Mouse (Mus musculus) kidney, adult 18-20 months (tissue): ENCODE data around the gene Pacrg.

Experiments used
- DNase-seq: peaks from one replicate; pipeline ENCODE4 v3.0.0; 2021

The Pacrg gene

GRCm38 (mm10) chr17:10398871-10399270 lies 441.2 kb downstream of the Pacrg start:
- no peak for DNase-seq

- no peak for DNase-seq
Observed at GRCm38 (mm10) chr17:10397924-10398627, 442.0 kb downstream of the Pacrg start.

GRCm38 (mm10) chr17:10397336-10397735 lies 442.8 kb downstream of the Pacrg start:
- no peak for DNase-seq

GRCm38 (mm10) chr17:10396863-10397262 lies 443.2 kb downstream of the Pacrg start:
- no peak for DNase-seq

- no peak for DNase-seq
Observed at GRCm38 (mm10) chr17:10394855-10395254, 445.3 kb downstream of the Pacrg start.

GRCm38 (mm10) chr17:10393766-10394165 lies 446.3 kb downstream of the Pacrg start:
- no peak for DNase-seq

GRCm38 (mm10) chr17:10392342-10393034 lies 447.6 kb downstream of the Pacrg start:
- no peak for DNase-seq

GRCm38 (mm10) chr17:10390232-10391172 lies 449.6 kb downstream of the Pacrg start:
- DNase-seq, result peak; percentile 40

GRCm38 (mm10) chr17:10389740-10390139 lies 450.4 kb downstream of the Pacrg start:
- no peak for DNase-seq

- DNase-seq, result no peak
Observed at GRCm38 (mm10) chr17:10386548-10386947, 453.6 kb downstream of the Pacrg start.

- no peak for DNase-seq
Observed at GRCm38 (mm10) chr17:10383406-10383805, 456.7 kb downstream of the Pacrg start.

GRCm38 (mm10) chr17:10378467-10379175 lies 461.5 kb downstream of the Pacrg start:
- no peak for DNase-seq

GRCm38 (mm10) chr17:10377606-10378005 lies 462.5 kb downstream of the Pacrg start:
- no peak for DNase-seq

- DNase-seq, result no peak
Observed at GRCm38 (mm10) chr17:10374316-10374715, 465.8 kb downstream of the Pacrg start.

GRCm38 (mm10) chr17:10373727-10374126 lies 466.4 kb downstream of the Pacrg start:
- DNase-seq, result no peak

- no peak for DNase-seq
Observed at GRCm38 (mm10) chr17:10372001-10372785, 467.9 kb downstream of the Pacrg start.

GRCm38 (mm10) chr17:10371472-10371871 lies 468.6 kb downstream of the Pacrg start:
- no peak for DNase-seq

- no peak for DNase-seq
Observed at GRCm38 (mm10) chr17:10370660-10371130, 469.4 kb downstream of the Pacrg start.

GRCm38 (mm10) chr17:10369961-10370659 lies 470.0 kb downstream of the Pacrg start:
- no peak for DNase-seq

- DNase-seq, result no peak
Observed at GRCm38 (mm10) chr17:10367044-10367443, 473.1 kb downstream of the Pacrg start.

- DNase-seq, result no peak
Observed at GRCm38 (mm10) chr17:10366577-10366976, 473.5 kb downstream of the Pacrg start.
